Mouse (Mus musculus) regulatory T cell (primary cell): Measurements from ENCODE around the gene Psma5.

Source experiments
- in situ Hi-C: fragments of 300-600 bp; cut with MboI, MseI; formaldehyde crosslinking; loops from one replicate; pipeline ENCODE4 v1.15.1; 2025; ENCODE audit warnings: high pct_unique_total_duplicates

Psma5 gene

GRCm38 (mm10) chr3:108304747-108305146 is 48.0 kb downstream of the Psma5 start:
- in situ Hi-C loops: loop anchor here (5.0 kb wide), 1 partner anchor 322 kb away; no protein-coding TSS in a partner anchor

GRCm38 (mm10) chr3:108306387-108306786 is 49.7 kb downstream of the Psma5 start:
- in situ Hi-C loops: no loop called here

- in situ Hi-C loops: no loop called here
Measured at GRCm38 (mm10) chr3:108307485-108307884, 50.8 kb downstream of the Psma5 start.

GRCm38 (mm10) chr3:108310921-108311341 is 54.2 kb downstream of the Psma5 start:
- in situ Hi-C loops: no loop called here

GRCm38 (mm10) chr3:108311688-108312087 is 55.0 kb downstream of the Psma5 start:
- in situ Hi-C loops: no loop called here

- in situ Hi-C loops: no loop called here
Measured at GRCm38 (mm10) chr3:108312414-108312813, 55.7 kb downstream of the Psma5 start.

GRCm38 (mm10) chr3:108313138-108313537 is 56.4 kb downstream of the Psma5 start:
- in situ Hi-C loops: no loop called here

GRCm38 (mm10) chr3:108314038-108314675 is 57.4 kb downstream of the Psma5 start:
- in situ Hi-C loops: no loop called here

- in situ Hi-C loops: no loop called here
Measured at GRCm38 (mm10) chr3:108318517-108318916, 61.8 kb downstream of the Psma5 start.

GRCm38 (mm10) chr3:108321671-108322070 is 64.9 kb downstream of the Psma5 start:
- in situ Hi-C loops: no loop called here

- in situ Hi-C loops: no loop called here
Measured at GRCm38 (mm10) chr3:108322136-108322535, 65.4 kb downstream of the Psma5 start.

- in situ Hi-C loops: no loop called here
Measured at GRCm38 (mm10) chr3:108322962-108323361, 66.2 kb downstream of the Psma5 start.

- in situ Hi-C loops: no loop called here
Measured at GRCm38 (mm10) chr3:108324837-108325236, 68.1 kb downstream of the Psma5 start.

GRCm38 (mm10) chr3:108325521-108325920 is 68.8 kb downstream of the Psma5 start:
- in situ Hi-C loops: no loop called here

GRCm38 (mm10) chr3:108327275-108327674 is 70.5 kb downstream of the Psma5 start:
- in situ Hi-C loops: no loop called here

GRCm38 (mm10) chr3:108327916-108328315 is 71.2 kb downstream of the Psma5 start:
- in situ Hi-C loops: no loop called here

- in situ Hi-C loops: no loop called here
Measured at GRCm38 (mm10) chr3:108328441-108328841, 71.7 kb downstream of the Psma5 start.
